Mouse (Mus musculus): ENCODE measurements around the gene Rps8. TPM values are rescaled to one million over a fixed set of nuclear protein-coding genes. Genes with fewer than 3 reads are reported as not detected.

Gene Rps8
- total and polyA plus RNA-seq, 3 experiments = 1,132 to 5,186 (median 1,156) TPM

DNA sequence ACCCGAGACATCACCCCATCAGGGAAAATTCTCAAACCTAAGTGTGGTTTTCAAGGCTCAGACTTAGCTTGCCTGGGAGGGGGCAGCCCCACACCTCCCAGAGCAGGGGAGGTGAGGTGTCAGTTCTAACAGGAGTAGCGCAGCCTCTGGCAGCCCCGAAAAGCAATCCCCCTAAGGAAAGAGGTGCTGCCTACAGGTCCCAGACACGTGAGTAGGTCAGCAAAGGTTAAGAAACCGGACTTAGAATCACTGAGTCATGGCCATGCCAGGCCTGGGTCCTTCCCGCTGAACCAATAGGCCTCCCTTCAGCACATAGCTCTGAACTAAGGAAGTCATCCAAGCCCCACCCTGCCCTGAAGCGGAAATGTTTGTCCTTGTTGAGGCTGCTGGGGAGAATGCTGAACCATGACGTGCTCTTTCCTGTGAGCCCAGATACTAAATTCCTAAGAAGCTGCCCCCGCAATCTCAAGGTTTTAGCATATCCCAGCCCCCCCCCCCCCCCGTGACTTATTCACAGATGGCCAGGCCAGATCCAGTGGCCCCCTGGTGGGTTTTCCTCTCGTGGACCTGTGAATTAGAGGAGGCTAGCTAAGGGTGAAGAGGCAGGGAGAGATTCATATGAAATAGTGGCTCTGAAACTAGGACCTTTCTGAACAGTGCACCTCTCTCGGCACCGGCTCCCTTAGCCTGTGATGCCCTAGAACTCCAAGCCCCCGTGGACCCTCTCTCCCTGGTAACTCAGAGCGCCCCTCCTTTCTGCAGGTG is 30.0 kb downstream of the Rps8 start:
- peak overlapping the region; percentile 100 for H3K27ac ChIP-seq (ENCODE audit: control insufficient read depth, low read depth, low read length)
- no peak; the same call in 1 of the 2 replicates for TF ChIP-seq POLR2AphosphoS2 (IDR thresholded peaks at IDR 0.05; ENCODE audit: low read length)
- TF ChIP-seq ELF1 (IDR thresholded peaks at IDR 0.05; ENCODE audit: low read depth, low read length) = peak; percentile 66
- TF ChIP-seq MAFK (IDR thresholded peaks at IDR 0.05; ENCODE audit: borderline replicate concordance, low read depth, low read length) = no peak
- TF ChIP-seq TBP (IDR thresholded peaks at IDR 0.05; ENCODE audit: low read depth, low read length) = peak; percentile 58; the same call in 1 of the 2 replicates
- TF ChIP-seq ZC3H11A (IDR thresholded peaks at IDR 0.05; ENCODE audit: low read depth, low read length) = no peak
- no peak for TF ChIP-seq GABPA (IDR thresholded peaks at IDR 0.05; ENCODE audit: low read depth, low read length)
- no peak for TF ChIP-seq KAT2A (conservative IDR thresholded peaks at IDR 0.05; ENCODE audit: low read depth, low read length)
- 0 out of 2 replicates have a peak, but pooled peaks have one; percentile 63 for TF ChIP-seq HCFC1 (IDR thresholded peaks at IDR 0.05; ENCODE audit: low read depth, low read length)
- peak; percentile 51; the same call in 1 of the 2 replicates for TF ChIP-seq ETS1 (IDR thresholded peaks at IDR 0.05; ENCODE audit: low read depth, low read length)
- no peak for TF ChIP-seq MYC (IDR thresholded peaks at IDR 0.05; ENCODE audit: low read depth, low read length)
- no peak for TF ChIP-seq SMC3 (IDR thresholded peaks at IDR 0.05; ENCODE audit: low read depth, low read length)
- TF ChIP-seq NRF1 (IDR thresholded peaks at IDR 0.05; ENCODE audit: insufficient read depth, low read depth, low read length, poor library complexity, severe bottlenecking) = no peak
- TF ChIP-seq USF1 (IDR thresholded peaks at IDR 0.05; ENCODE audit: low read depth, low read length) = no peak
- no peak for TF ChIP-seq MAX (IDR thresholded peaks at IDR 0.05; ENCODE audit: low read length)
- peak; percentile 43; the same call in 1 of the 2 replicates for TF ChIP-seq NELFE (IDR thresholded peaks at IDR 0.05; ENCODE audit: low read depth, low read length)
- no peak for TF ChIP-seq USF2 (IDR thresholded peaks at IDR 0.05; ENCODE audit: borderline replicate concordance in 1 of 2, insufficient read depth in 1 of 2, low read depth in 1 of 2, low read length in 2 of 2)
- TF ChIP-seq UBTF (IDR thresholded peaks at IDR 0.05; ENCODE audit: borderline replicate concordance, insufficient read depth, low read depth, low read length) = no peak
- no peak; the same call in 1 of the 2 replicates for TF ChIP-seq ZNF384 (IDR thresholded peaks at IDR 0.05; ENCODE audit: low read depth, low read length)
- no peak for TF ChIP-seq CTCF (IDR thresholded peaks at IDR 0.05 in 2 of 3, conservative IDR thresholded peaks at IDR 0.05 in 1 of 3; ENCODE audit: control insufficient read depth in 1 of 3, insufficient read depth in 1 of 3, low read depth in 2 of 3, low read length in 3 of 3, poor library complexity in 1 of 3, severe bottlenecking in 1 of 3)
- TF ChIP-seq RAD21 (IDR thresholded peaks at IDR 0.05; ENCODE audit: low read depth, low read length) = no peak
- TF ChIP-seq RCOR1 (IDR thresholded peaks at IDR 0.05; ENCODE audit: low read depth, low read length) = no peak
- no peak for TF ChIP-seq E2F4 (IDR thresholded peaks at IDR 0.05; ENCODE audit: borderline replicate concordance, low read depth, low read length)
- TF ChIP-seq EP300 (IDR thresholded peaks at IDR 0.05; ENCODE audit: low read depth in 1 of 2, low read length in 2 of 2) = peak in 1 of 2 experiments; percentile 7; a peak in 1 of 4 replicates
- TF ChIP-seq TAL1 (IDR thresholded peaks at IDR 0.05; ENCODE audit: low read length) = no peak
- TF ChIP-seq MAZ (IDR thresholded peaks at IDR 0.05; ENCODE audit: low read depth, low read length) = no peak
- TF ChIP-seq CHD1 (IDR thresholded peaks at IDR 0.05; ENCODE audit: low read depth, low read length) = no peak
- TF ChIP-seq POLR2A (IDR thresholded peaks at IDR 0.05; ENCODE audit: control insufficient read depth in 1 of 2, insufficient read depth in 1 of 2, low read depth in 1 of 2, low read length in 2 of 2, poor library complexity in 1 of 2) = peak; percentile 43 to 79
- no peak for TF ChIP-seq GATA1 (IDR thresholded peaks at IDR 0.05; ENCODE audit: low read depth, low read length)
- peak; percentile 34; the same call in 1 of the 2 replicates for TF ChIP-seq BHLHE40 (IDR thresholded peaks at IDR 0.05; ENCODE audit: borderline replicate concordance, low read depth, low read length)
- no peak for TF ChIP-seq ZMIZ1 (IDR thresholded peaks at IDR 0.05; ENCODE audit: low read depth, low read length)
- TF ChIP-seq TCF12 (IDR thresholded peaks at IDR 0.05; ENCODE audit: low read depth, low read length) = 0 out of 2 replicates have a peak, but pooled peaks have one; percentile 12
- peaks cover under 1% of the 10 kb centered on the region; the same call in 1 of the 2 replicates for H3K79me2 ChIP-seq (ENCODE audit: control insufficient read depth, insufficient read depth, low read length, poor library complexity)
- H3K9me3 ChIP-seq (replicated peaks; ENCODE audit: insufficient read depth, low read length) = no peaks in the 10 kb centered on the region
- peak; percentile 92 for DNase-seq (ENCODE audit: low read depth, low spot score)
- H3K27me3 ChIP-seq (ENCODE audit: control insufficient read depth in 1 of 2, insufficient read depth in 2 of 2, low read length in 2 of 2) = no peaks in the 10 kb centered on the region
- H3K4me1 ChIP-seq (ENCODE audit: control insufficient read depth in 1 of 2, insufficient read depth in 2 of 2, low read length in 2 of 2) = peaks cover 5 to 36% of the 10 kb centered on the region in 2 experiments
- peak overlapping the region; percentile 83 for H3K9ac ChIP-seq (ENCODE audit: control insufficient read depth, low read depth, low read length, poor library complexity, severe bottlenecking)
- peaks cover 0 to 30% of the 10 kb centered on the region in 2 experiments; a peak in 2 of 4 replicates for H3K36me3 ChIP-seq (ENCODE audit: control insufficient read depth in 1 of 2, insufficient read depth in 2 of 2, low read length in 2 of 2)
- H3K4me3 ChIP-seq (ENCODE audit: control insufficient read depth in 1 of 2, insufficient read depth in 1 of 2, low read depth in 2 of 2, low read length in 2 of 2) = peak overlapping the region; percentile 7 to 20; a peak in 3 of 4 replicates

All from MEL (cell line).